In genomic region chr8:95879823-95880222, GRCm38 (mm10) we compare ENCODE assay signal across 15 mouse cellular contexts.
"Had no signal": no experiment of that assay in that cellular context is flagged by ENCODE, and none has a peak within 500 bp of the region (broad histone marks: within the 10 kb centered on the region; RNA-seq: fewer than 3 reads in every experiment).

No protein-coding gene starts in this region.

- H3K27me3 ChIP-seq: kidney, embryonic 15.5 days; limb, embryonic 13.5 days; lung, embryonic 15.5 days; midbrain, embryonic 15.5 days; neural tube, embryonic 12.5 days; stomach, embryonic 15.5 days had no signal

- H3K4me3 ChIP-seq: kidney, embryonic 15.5 days; limb, embryonic 13.5 days; lung, embryonic 15.5 days; midbrain, embryonic 15.5 days; neural tube, embryonic 12.5 days; stomach, embryonic 15.5 days had no signal

- H3K27ac ChIP-seq: kidney, embryonic 15.5 days; limb, embryonic 13.5 days; liver, embryonic 14.5 days; lung, embryonic 15.5 days; midbrain, embryonic 15.5 days; neural tube, embryonic 12.5 days; stomach, embryonic 15.5 days had no signal

- H3K9me3 ChIP-seq: kidney, embryonic 15.5 days; limb, embryonic 13.5 days; lung, embryonic 15.5 days; midbrain, embryonic 15.5 days; neural tube, embryonic 12.5 days; stomach, embryonic 15.5 days had no signal

- ATAC-seq: intestine, embryonic 16.5 days; midbrain, embryonic 15.5 days had no signal

- H3K4me2 ChIP-seq: kidney, embryonic 15.5 days; limb, embryonic 13.5 days; lung, embryonic 15.5 days; midbrain, embryonic 11.5 days; midbrain, embryonic 15.5 days; neural tube, embryonic 12.5 days; stomach, embryonic 15.5 days had no signal

- DNase-seq: kidney, adult 2 months; kidney, postnatal 14 days; left cerebral cortex, postnatal 4 days; right cerebral cortex, postnatal 4 days; spleen, adult 18-20 months; thymus, postnatal 36 days had no signal

- H3K4me1 ChIP-seq: limb, embryonic 13.5 days; stomach, embryonic 15.5 days had no signal

- H3K9ac ChIP-seq: kidney, embryonic 15.5 days; limb, embryonic 13.5 days; liver, embryonic 14.5 days; lung, embryonic 15.5 days; midbrain, embryonic 15.5 days; neural tube, embryonic 12.5 days; stomach, embryonic 15.5 days had no signal
